Mouse (Mus musculus) brain, adult 2 months (tissue): ENCODE measurements around the gene Sik3.
A peak's percentile ranks its signal among the peaks of the same experiment; 100 is the strongest.
"Not testable (repeated sequence)": the region's sequence is repeated elsewhere in the genome, so short reads cannot be mapped to it uniquely, and the experiment has no call there.

Source experiments
- DNase-seq: peaks from one replicate; pipeline ENCODE4 v3.0.0; 2011; ENCODE audit warnings: low read depth, low spot score

Gene Sik3

DNA sequence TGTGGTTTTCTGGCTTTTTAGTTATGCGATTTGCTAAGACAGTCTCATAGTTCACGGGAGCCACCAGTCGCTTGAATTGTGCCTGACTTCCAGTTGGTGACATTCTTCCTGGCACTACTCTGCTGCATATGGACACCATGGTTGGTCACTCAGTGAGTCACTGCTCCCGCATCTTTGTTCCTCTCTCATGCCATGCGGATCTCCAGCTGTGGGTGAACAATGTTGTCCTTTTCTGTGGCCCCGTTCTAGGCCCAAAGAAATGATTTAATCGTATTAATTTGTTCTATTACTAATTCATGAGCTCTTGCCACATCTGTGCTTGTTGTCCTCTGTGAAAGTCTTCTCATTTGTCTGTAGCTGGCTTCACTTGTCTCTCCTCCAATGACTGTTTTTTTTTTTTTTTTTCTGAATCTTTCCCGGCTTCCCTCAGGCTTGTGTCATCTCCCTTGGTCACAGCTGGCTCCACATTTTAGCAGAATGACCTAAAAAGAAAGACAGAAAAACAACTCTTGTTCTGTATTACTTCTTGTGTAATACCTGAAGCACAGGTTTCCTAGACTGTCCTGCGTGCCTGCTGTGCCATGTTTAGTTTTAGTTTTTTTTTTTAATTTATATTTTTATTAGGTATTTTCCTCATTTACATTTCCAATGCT is 40.5 kb downstream of the Sik3 start:
- DNase-seq: peak; percentile 96

DNA sequence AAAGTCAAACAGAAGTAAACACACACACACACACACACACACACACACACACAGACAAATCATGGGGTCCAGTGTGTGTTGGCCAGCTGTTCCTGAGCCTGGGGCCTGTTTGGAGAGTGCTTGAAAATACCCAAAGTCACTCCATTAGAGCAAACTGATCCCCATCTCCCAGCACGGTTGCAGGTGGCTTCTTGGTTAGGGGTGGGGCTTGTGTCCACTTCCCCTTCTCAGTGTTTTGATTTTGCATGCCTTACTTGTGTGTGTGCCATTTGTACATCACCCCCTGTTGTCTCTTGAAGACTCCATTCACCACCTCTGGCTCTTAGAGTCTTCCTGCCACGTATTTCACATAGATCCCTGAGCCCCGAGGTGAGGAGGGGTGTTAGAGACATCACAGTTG is 45.4 kb downstream of the Sik3 start:
- no peak for DNase-seq

DNA sequence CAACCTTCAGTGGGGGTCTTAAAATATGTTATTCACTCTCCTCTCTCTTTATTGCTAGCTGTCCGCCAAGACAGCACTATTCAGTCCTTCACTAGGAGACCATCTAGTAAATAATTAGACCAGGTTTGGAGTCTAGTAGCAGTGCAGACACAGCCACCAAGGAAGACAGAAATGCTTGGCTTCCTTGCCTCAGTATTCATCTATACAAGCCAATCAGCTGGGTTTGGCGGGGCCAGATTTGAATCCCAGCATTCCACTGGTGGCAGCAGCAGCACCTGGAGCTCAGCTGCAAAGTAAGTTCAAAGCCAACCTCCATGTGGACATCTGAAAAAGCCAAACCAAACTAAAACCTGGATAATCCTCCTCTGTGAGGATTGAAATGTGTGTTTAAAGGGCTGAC is 47.6 kb downstream of the Sik3 start:
- DNase-seq: no peak

DNA sequence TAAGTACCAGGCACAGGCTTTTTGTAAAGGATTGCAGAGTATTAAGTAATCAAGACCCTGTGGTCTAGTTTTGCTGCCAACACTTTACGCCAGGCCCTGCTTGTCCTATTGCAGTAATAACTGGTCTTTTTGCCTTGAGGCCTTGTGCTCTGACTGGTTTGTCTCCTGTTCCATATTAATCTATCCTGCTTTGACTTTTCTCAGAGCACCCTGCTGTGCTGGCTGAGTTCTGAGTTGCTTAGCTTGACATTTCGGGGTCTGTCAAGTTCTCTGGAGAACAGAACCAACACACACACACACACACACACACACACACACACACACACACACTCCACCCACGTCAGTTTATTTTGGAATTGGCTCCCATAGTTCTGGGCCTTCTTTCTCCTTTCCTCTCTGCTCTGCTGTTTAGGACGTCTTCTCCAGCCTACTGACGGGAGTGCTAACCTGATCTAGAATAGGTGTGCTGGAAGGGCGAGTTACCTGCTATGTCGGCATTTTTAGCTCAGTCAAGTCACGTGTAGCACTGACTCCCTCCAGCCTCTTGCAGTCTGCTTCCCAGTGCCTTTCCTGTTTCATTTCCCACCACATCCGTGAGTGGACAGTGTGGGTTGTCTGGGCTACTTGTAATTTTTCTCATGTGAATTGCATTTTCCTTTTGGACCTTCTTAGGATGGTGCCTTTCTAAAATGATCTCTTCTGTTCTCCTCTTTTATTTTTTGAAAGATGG is 49.2 kb downstream of the Sik3 start:
- peak; percentile 82 for DNase-seq

DNA sequence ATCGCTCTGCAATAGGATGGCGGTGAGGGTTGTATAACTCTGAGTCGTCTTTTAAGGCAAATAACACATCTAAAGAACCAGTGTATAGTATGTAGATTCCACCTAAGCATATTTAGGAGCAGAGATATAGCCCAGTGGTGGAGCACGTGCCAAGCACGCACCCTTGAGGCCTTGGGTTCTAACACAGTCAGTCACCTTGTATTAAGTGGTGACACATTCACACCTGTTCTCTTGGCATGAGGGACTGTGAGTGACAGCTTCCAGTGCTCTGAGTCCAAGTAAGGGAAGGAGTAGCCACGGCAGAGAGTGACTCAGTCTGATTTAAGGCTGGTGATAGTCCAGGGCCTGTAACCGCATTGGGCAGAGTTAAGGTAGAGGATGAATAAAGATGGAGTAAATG is 51.7 kb downstream of the Sik3 start:
- peak; percentile 78 for DNase-seq

DNA sequence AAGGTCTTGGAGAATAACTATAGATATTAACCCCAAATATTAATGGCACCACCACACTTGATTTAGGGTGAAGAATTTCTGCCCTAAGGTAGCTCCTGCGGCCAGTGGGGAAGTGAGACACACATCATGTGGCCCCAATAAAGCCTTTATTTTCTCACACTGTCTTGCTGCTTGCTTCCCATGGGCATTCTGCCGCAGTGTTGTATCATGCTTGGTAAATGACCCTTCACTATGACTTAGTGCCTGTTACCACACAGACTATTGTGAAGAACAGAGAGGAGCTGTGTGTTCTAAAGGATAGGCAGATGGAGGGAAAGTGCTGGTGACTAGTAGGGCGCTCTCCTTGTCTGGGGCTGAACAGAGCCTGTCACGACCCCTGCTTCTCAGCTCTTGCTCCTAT is 54.1 kb downstream of the Sik3 start:
- peak; percentile 74 for DNase-seq

DNA sequence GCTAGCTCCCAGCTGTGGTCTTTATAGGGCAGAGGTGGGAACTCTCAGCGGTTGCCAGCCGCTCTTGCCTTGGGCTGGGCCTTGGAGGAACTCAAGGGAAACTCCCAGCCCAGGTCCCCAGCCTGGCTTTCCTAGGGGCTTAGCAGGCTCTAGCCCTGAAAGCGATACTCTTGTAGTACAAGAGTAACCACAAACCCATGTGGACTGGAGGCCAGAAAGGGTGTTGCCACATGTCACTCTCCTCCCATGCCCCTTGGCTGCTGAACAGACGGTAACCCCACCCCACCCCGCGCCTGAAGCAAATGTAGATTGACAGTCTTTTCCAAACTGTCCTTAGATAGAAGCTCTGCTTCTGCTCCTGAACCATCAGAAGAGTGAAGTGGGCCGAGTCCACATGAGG is 55.1 kb downstream of the Sik3 start:
- DNase-seq: no peak

DNA sequence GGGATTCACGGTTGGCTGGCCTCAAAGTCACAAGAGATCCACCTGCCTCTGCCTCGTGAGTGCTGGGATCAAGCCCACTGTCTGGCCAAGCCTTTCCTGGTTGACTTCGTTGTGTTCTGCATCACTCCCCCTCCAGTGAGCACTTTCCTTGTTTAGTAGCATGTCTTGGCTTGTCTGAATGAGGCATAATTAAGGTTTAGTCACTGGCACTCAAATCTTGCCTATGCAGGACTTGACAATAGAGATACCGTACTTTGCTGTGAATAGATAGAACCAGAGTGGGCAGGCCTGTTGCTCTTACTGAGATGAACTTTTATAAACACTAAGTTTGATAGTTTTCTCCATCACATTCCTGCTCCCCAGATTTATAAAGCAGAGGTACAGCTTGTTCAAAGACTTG is 56.4 kb downstream of the Sik3 start:
- peak; percentile 46 for DNase-seq

DNA sequence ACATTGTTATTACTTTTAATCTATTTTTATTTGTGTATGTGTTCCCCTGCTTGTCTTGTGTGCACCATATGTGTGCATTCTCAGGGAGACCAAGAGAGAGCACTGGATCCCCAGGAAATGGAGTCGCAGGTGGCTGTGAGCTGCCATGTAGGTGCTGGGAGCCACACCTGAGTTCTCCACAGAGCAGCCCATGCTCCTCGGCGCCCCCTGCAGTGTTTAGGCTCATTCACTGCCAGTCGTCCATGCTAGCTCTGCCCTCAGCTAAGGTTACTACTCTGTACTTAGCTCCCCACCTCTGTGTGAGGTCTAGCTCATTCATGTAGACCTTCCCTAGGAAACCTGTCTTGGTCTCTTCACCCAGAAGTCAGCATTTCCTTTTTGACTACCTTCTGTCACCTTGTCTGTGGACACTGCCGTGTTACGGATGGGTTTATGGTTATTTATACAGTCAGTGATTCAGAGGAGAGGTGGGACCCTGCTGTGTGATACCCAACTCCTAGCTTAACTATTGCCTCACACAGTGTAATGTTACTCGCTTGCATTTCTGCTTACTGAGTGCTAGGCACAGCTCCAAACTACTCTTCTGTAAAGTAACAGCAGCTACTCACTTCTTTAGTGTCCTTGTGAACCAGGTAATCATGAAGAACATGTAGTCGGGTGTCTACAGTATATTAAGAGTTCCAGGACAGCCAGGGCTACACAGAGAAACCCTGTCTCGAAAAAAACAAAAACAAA is 59.6 kb downstream of the Sik3 start:
- DNase-seq: no peak

DNA sequence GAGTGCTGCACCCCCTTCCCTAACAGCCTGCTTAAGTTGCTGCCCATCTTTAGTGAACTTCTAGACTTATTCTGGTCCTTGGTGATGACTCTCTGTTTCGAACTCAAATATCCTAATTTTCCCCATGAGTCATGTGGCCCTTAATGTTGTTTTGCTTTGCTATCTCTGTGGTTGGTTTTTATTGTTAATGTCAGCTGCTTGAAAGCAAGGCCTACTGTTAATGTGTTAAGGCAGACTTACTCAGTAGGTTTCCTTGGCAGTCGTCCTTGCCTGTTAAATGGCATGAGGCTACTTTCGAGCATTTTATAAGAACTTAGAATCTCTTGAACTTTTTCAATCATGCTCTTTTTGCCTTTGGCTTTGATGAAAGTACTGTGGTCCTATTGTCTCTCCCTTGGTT is 60.8 kb downstream of the Sik3 start:
- DNase-seq: peak; percentile 60

DNA sequence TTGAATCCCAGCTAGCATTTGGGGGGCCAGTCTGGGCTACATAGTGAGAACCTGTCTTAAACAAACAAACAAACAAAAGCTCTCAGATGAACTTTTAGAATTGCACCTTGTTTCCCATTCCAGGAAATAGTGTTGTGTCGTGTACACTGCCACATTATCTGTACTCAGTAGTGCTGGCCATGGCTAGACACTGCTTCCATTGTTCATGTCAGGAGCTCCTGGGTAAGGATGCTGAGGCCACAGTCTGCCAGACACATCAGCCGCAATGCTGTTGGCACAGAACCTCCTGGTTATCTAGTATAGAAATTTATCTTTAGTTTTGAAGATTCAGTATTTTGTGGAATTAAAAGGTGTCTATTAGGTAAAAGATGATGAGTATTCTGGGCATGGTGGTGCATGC is 63.0 kb downstream of the Sik3 start:
- DNase-seq: peak; percentile 63

DNA sequence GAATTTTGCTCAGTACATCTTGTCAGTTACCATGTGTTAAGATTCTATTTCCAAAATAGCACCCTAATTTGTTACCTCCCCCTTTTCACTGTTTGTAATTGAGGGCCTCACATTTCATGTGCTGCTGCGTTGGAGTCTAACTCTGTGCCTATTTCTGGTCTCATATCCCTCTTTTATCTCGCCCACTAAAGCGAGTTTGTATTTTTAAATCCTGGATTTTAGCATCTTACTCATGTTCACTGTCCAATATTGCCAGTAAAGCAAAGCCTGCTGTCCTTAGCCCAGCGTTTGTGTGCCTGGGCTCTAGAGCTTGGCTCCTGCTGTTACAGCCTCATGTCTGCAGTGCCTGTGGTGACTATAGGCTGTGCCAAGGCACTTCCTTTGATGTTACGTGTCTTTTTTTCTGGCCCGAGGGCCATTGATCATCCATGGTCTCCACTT is 69.8 kb downstream of the Sik3 start:
- peak; percentile 87 for DNase-seq

DNA sequence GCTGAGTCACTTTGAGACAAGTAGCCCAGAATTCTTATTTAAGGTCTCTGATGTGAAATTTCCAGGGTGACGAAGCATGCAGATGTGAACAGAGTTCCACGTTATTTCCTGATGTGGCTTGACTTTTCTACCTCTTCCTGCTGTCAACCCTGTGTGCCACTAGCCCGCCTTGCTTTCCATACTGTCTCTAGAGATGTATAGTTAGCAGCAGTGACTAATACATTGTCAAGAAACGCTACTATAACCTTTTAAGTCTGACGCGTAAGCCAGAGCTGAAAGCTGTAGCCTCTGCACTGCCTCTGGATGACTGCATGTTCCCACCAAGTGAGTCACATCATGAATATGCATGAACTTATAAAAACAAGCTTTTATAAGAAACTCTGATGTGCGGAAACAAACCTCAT is 70.9 kb downstream of the Sik3 start:
- peak; percentile 93 for DNase-seq

DNA sequence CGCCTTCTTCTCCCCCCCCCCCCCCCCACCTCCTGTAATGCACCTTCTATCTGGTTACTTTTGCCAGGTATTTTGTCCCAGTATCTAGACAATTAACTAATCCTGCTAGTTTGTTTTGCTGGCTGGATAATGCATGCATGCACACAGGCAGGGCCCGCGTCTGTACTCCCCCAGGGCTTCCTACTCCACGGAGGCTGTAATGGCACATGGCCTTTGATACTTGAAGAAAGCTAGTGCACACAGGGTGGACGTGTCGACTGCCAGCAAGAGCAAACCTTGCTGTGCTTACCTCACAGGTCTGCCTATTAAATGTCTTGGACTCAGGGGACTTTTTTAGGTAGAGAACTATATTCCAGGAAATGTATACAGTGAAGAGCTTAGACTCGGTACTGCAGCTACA is 73.3 kb downstream of the Sik3 start:
- DNase-seq: no peak

DNA sequence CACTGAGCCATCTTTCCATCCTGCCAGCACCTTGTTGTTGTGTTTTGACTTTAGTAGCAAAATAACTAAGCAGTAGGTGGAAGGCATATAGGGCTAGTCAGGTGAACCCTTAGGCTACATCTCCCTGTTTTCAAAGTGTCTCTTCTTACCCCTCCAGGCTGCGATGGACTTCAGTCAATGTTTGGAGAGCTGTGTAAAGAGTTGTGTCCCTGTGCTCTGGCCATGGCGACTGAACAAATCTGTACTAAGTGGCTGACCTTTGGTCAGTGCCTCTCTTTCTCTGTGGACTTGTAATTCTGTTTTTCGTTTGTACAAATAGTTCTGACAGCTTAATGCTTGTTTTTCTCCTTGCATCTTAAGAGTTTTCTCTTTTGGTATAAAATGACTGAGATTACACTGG is 74.2 kb downstream of the Sik3 start:
- no peak for DNase-seq

DNA sequence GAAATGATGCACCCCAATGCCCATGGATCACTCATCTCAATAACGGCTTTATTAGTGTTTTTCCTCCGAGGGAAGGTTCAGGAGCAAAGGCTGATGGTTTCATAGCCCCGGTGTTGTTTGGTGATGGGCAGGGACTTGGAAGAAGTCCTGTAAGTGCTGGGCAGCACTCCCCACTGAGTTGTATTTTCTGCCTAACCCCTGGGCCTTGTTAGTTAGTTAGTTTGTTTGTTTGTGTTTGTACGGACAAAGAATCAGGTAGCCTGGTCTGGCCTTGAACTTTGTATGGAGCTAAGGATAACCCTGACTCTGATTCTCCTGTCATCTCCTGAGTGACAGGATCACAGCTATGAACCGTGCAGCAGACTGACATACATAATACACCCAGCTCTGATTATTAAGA is 74.8 kb downstream of the Sik3 start:
- DNase-seq: no peak

DNA sequence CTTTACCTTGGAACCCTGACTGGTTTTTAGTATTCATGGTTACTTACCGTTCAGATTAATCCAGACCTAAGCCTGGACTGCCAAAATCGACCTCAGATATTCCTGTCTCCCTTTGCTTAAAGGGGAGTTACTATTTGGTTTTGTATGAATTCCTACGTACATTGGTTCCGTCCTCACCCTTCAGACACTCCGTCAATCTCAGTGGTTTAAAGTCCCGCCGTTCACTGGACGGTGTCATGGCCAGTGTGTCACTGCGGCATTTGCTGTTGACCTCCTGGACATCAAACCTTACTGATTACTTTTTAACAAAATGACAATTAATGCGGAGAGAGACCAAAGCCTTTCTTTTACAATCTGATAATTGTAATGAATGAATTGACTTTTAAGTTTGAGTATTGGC is 76.1 kb downstream of the Sik3 start:
- no peak for DNase-seq

DNA sequence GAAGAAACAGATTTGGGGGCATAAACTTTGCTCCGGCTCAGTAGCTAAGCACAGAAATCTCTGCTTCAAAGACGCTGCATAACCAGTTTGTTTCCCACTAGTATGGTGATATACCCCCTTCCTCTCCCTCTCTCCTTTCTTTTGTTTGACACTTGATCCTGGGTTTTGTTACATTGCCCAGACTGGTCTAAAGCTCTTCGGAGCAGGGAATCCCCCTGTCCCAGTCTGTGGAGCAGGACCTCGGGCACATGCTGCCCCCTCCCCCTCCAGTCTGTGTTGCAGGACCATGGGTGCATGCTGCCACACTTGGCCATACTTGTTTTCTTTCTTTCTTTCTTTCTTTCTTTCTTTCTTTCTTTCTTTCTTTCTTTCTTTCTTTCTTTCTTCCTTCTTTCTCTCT is 77.4 kb downstream of the Sik3 start:
- no peak for DNase-seq

DNA sequence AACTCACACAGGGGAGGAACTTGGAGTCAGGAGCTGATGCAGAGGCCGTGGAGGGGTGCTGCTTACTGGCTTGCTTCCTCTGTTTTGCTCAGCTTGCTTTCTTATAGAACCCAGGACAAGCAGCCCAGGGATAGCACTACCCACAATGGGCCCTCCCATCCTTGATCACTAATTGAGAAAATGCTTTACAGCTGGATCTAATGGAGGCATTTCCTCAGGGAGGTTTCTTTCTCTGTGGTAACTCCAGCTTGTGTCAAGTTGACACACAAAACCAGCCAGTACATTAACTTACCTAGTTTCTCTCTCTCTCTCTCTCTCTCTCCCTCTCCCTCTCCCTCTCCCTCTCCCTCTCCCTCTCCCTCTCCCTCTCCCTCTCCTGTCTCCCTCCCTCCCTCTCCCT is 78.5 kb downstream of the Sik3 start:
- DNase-seq: not testable (repeated sequence)

DNA sequence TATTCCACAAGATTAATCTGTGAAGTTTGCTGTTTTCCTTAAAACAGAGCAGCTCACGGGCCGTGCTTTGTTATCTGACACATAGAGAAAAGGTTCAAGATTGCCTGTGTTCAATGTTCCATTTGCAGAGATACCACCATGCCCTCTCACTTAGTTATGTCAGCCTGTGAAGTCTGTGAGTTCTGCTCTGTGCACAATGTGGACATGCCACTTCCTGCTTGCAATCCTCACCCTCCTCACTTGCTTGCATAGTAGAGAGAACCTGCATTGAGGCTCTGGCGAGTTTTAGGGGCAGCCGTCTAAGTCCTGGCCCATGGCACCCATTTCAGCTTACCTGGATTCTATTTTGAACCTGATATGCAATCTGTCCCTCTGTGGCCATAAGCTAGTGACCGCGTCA is 80.0 kb downstream of the Sik3 start:
- no peak for DNase-seq

DNA sequence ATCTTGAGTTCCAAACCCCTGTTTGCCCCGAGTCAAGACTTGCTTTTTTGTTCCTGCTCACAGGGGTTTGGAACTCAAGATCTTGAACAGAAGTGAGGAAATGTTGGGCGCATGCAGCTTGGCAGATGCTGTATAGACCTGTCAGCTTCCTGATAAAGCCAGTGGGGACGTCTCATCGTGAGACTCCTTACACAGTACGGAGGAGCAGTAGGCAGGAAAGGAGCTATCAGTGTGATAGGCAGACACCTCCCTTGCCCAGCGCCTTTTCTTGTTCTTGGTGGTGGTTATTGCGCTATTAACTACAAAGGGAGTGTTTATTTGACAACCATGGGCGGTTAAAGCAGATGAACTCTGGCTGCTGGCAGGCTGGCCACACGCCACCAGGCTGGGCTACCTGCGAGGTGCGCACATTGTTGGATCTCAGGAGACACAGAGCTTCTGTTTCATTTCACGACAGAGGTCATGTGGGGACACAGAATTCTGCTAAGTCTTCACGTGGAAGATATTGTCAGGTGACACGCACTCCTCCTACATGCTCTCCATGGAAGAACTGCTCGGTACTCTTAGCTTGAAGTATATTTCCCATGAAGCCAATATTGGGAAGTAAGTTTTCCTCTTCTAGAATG is 85.9 kb downstream of the Sik3 start:
- DNase-seq: peak; percentile 77

DNA sequence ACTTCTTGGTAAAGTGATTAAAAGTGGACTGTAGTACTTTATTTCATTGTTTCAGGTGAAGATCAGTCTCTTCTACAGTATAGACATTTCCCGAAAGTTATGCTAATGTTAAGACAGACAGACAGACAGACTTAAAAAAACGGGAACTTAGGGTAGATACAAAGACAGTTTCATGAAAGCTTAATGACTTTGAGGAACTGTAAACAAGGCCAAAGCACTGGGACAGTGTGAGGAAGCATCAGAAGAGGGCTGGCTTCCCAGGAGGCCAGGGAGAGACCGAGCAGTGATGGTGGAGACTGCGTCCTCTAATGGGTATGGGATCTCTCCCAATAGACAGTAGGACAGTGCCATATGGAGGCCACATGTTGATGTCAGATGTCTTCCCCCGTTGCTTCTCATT is 86.5 kb downstream of the Sik3 start:
- peak; percentile 41 for DNase-seq
